Comparison of ENCODE assay signal across 20 mouse cellular contexts in the genomic region with DNA sequence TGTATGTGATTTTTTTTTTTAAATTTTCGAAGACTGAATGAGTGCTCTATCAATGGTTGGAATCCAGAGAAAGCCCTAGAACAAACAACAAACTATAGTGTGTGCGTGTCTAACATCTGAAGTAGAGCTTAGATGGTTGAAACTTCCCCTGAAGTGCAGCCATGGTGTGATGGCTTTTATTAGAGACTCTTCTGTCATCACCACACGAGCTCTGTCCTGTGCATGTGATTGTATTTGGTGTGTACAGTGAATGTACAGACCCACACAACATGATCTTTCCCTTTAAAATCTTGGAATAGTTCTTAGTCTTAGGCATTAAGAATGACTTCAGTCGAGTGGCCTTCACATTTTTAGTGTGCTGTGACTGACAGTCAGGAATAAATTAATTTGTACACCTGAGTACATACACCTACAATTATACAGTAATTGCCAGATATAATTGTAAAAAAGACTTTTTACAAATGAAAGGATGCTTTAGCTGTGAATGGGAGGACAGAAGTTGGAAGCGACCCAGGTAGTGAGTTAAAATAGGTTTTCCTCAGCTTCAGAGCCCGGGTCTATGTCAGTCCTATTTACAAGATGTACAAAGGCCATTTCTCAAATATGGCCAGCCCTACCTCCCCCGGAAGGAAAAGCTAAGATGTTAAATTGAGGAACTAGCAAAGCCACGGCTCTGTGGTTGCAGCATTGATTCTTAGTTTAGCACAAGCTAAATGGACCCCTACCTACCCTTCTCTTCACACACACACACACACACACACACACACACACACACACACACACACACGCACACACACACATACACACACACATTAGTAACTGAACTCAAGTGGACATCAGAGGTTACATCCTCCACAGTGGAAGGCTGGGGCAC. TPM values are rescaled to one million over a fixed set of nuclear protein-coding genes. Genes with fewer than 3 reads are reported as not detected.
A peak's percentile ranks its signal among the peaks of the same experiment; 100 is the strongest.
DNase-seq lines count a peak whose midpoint lies in the region; ATAC-seq lines count a peak whose summit lies in the region.
"Had no signal": no experiment of that assay in that cellular context is flagged by ENCODE, and none has a peak within 500 bp of the region (broad histone marks: within the 10 kb centered on the region; RNA-seq: fewer than 3 reads in every experiment).

No protein-coding gene starts in this region.

- intact Hi-C loops in heart, postnatal 36 days (cut with DNase I): no loop called here
- intact Hi-C loops in left cerebral cortex, postnatal 10 days (cut with DNase I): no loop called here

- DNase-seq in heart, adult 11 months: peak; percentile 89
- no peak for DNase-seq in heart, postnatal 36 days
- peak; percentile 59 to 66 for DNase-seq in B cell, adult 2 months
- no peak for DNase-seq in left cerebral cortex, postnatal 10 days (ENCODE audit: extremely low spot score in 1 of 2, low spot score in 2 of 2)
- no peak for DNase-seq in adrenal gland, adult 2 months
- DNase-seq: cerebellum, adult 9-10 months; heart, postnatal 10 days; midbrain, embryonic 14.5 days; right cerebral cortex, postnatal 14 days had no signal

- peak; percentile 23 to 35; a peak in 3 of 4 replicates for ATAC-seq in hematopoietic stem cell, adult 5-6 weeks (replicated peaks in 1 of 2; ENCODE audit: insufficient read depth in 1 of 2, low FRiP score in 2 of 2, low TSS enrichment in 1 of 2, low read depth in 1 of 2, poor library complexity in 2 of 2, severe bottlenecking in 2 of 2)
- 0 out of 2 replicates have a peak, but pooled peaks have one; percentile 19 for ATAC-seq in monocyte, adult 5-6 weeks (replicated peaks; ENCODE audit: insufficient number of reproducible peaks, low FRiP score, low TSS enrichment, poor library complexity, severe bottlenecking)
- ATAC-seq in erythroid progenitor cell, adult 5-6 weeks (replicated peaks; ENCODE audit: low FRiP score, poor library complexity, severe bottlenecking): no peak
- ATAC-seq: forebrain, embryonic 15.5 days had no signal

RNA-seq across cellular contexts. Expression of a gene that starts 50.4 kb away (rescaled TPM):
- 10 to 100 TPM; 12.6 to 13.8 TPM for total RNA-seq in heart, postnatal 36 days (2021)
- total RNA-seq in hematopoietic stem cell, adult 5-6 weeks (2017): 384 and 452 TPM in 2 replicates
- 842 to 930 TPM (median 888 TPM) in 3 replicates for total RNA-seq in monocyte, adult 5-6 weeks (2017)
- total RNA-seq in erythroid progenitor cell, adult 5-6 weeks (2015; ENCODE audit: low replicate concordance): 176 and 202 TPM in 2 replicates
- total RNA-seq in erythroid progenitor cell, adult 5-6 weeks (2017; ENCODE audit: low replicate concordance): 63.5 and 70.4 TPM in 2 replicates
- 1 to 10 TPM; 8.0 to 8.1 TPM for total RNA-seq in left cerebral cortex, postnatal 10 days (2021)
- 10 to 100 TPM; 17.1 to 29.1 TPM for total RNA-seq in adrenal gland, adult 2 months (2021)
- 1.2 and 1.4 TPM in 2 replicates for polyA plus RNA-seq in adrenal gland, adult 2 months (2012; rRNA removed)

RNA-seq across cellular contexts. Expression of a gene that starts 50.6 kb away (rescaled TPM):
- not detected for total RNA-seq in heart, postnatal 36 days (2021)
- total RNA-seq in hematopoietic stem cell, adult 5-6 weeks (2017): not detected in 2 replicates
- 0.19 to 0.64 TPM (median 0.49 TPM) in 3 replicates for total RNA-seq in monocyte, adult 5-6 weeks (2017)
- not detected in 2 replicates for total RNA-seq in erythroid progenitor cell, adult 5-6 weeks (2015; ENCODE audit: low replicate concordance)
- total RNA-seq in erythroid progenitor cell, adult 5-6 weeks (2017; ENCODE audit: low replicate concordance): not detected in 2 replicates
- not detected for total RNA-seq in left cerebral cortex, postnatal 10 days (2021)
- total RNA-seq in adrenal gland, adult 2 months (2021): not detected
- polyA plus RNA-seq in adrenal gland, adult 2 months (2012; rRNA removed): not detected in 2 replicates
- total RNA-seq: adrenal gland, adult 18-20 months; gastrocnemius, adult 18-20 months; heart, adult 8-10 months; heart, postnatal 10 days; layer of hippocampus, adult 18-20 months; left cerebral cortex, adult 2 months had no signal
- polyA plus RNA-seq: forebrain, embryonic 15.5 days; kidney, embryonic 14.5 days; midbrain, embryonic 14.5 days; stomach, embryonic 15.5 days had no signal

Comparison
In these comparisons a context has a peak if more than half of its experiments do, and no peak if none do; other contexts are left out.
1. DNase-seq: peak in heart, adult 11 months (single experiment) and B cell, adult 2 months (2 of 2); none in heart, postnatal 36 days (0 of 2), left cerebral cortex, postnatal 10 days (0 of 2) and adrenal gland, adult 2 months (single experiment).